Mouse (Mus musculus) cerebellum, postnatal 10 days (tissue): ENCODE measurements at regions not wholly inside any gene's neighbourhood (a gene's known extent, or its start where the extent isn't known, plus 50 kb on each side); places are given as distances from the start of the nearest gene placed in this dataset.
A peak's percentile ranks its signal among the peaks of the same experiment; 100 is the strongest.

Source experiments
- DNase-seq, 2 experiments: peaks; one replicate each; pipeline ENCODE4 v3.0.0; 2021; ENCODE audit warnings: mixed read lengths in 2 of 2

- DNase-seq: no peak
Observed at GRCm38 (mm10) chr12:16056831-16057230, 240.1 kb upstream of the Trib2 start.

GRCm38 (mm10) chr12:16056216-16056615 is 239.5 kb upstream of the Trib2 start:
- no peak for DNase-seq

- DNase-seq: no peak
Observed at GRCm38 (mm10) chr12:16054591-16054990, 237.9 kb upstream of the Trib2 start.

DNA sequence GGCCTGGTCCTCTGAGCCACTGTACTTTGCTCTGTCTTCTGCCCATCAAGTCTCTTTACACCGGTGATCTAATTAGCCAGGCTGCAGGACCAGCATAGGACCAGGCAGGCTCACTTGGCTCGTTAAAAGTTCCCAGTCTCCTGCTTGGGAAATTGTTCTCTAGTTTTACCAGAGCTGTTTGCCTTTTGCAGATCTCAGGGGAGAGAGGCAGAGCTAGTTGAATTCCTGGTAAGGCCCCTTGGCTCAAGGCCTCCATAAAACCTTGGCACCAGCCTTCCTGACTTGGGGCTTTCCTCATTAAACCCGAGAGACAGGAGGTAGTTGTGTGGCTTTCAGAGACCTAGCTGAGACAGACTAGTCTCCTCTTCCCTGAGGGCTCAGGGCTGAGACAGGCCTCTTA is 237.0 kb upstream of the Trib2 start:
- no peak for DNase-seq

DNA sequence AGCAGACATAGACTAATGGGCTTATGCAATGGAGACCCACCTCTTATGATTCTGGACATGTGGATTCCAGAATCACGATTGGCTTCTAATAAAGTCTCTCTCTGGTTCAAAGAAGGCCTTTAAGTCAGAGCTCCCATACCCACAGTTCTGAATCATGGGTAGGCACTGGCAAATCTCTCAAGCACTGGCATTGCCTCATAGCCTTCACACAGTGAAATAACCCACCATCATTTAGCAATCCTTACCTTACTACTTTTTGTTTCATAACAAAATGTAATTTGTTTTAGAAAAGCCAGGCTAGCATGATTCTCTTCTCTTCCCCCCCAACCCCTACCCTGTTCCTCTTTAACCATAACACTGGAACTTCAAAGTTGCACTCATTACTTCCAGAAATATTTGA is 236.3 kb upstream of the Trib2 start:
- no peak for DNase-seq

GRCm38 (mm10) chr12:16052353-16052752 is 235.6 kb upstream of the Trib2 start:
- no peak for DNase-seq

- no peak for DNase-seq
Observed at GRCm38 (mm10) chr12:16051439-16051838, 234.7 kb upstream of the Trib2 start.

DNA sequence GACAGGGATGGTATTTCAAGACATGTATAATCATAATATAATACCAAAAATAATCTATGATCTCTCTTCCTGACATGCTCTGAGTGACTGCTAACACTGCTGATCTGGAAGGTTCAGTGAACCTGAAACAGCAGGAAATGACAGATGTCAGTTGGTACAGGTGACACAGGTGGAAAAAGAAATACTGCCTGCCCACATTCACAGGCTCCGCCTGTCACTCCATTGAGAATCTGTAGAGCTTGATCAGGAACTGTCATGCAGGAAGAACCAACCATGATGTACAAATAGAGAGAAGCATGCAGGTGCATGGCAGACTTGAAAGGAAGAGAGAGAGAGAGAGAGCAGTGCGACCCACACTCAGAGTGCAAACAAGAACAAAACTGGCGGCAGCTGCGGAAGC is 232.8 kb upstream of the Trib2 start:
- no peak for DNase-seq

GRCm38 (mm10) chr12:16046643-16047042 is 229.9 kb upstream of the Trib2 start:
- DNase-seq: no peak

- no peak for DNase-seq
Observed at GRCm38 (mm10) chr12:16045791-16046494, 229.2 kb upstream of the Trib2 start.

GRCm38 (mm10) chr12:16043466-16044214 is 226.9 kb upstream of the Trib2 start:
- no peak for DNase-seq

- no peak for DNase-seq
Observed at GRCm38 (mm10) chr12:16042362-16042761, 225.6 kb upstream of the Trib2 start.

- DNase-seq: peak; percentile 9 to 12
Observed at GRCm38 (mm10) chr12:16041129-16041528, 224.4 kb upstream of the Trib2 start.

GRCm38 (mm10) chr12:16035551-16035950 is 218.8 kb upstream of the Trib2 start:
- no peak for DNase-seq

DNA sequence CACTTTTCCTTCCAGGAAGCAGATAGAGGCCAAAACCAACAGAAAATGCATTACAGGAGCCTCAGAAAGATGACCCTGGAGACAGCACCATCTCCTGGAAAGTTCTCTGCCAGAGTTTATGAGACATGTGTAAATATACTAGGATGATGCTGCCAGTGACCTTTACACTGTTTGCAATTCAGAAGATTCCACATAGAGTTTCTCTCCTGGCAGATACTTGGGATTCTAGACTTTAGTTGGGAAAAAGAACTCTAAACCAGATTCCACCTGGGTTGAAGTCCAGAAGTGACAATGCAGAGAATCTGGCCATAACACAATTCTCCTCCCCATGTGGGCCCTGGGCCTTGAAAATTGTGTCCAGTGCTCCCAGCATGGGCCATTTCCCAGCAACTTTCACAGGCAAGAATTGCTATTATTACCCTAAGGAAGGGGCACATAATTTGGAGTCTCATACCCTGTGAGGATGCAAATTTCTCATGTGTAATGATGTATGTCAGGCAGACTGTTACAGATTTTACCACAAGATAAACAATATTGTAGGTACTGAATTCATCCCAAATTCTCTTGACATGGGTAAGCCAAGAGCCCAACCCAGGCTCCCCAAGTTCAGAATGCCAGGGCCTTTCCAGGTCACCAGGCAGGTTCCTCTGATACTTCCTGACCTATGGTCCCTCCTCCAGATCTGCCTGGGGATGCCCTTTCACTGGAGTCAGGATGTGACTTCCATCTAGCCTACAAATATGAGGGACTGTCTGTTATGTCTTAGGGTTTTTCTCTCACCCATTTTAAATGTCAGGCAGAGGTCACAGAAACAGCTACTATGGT is 218.2 kb upstream of the Trib2 start:
- DNase-seq: no peak

DNA sequence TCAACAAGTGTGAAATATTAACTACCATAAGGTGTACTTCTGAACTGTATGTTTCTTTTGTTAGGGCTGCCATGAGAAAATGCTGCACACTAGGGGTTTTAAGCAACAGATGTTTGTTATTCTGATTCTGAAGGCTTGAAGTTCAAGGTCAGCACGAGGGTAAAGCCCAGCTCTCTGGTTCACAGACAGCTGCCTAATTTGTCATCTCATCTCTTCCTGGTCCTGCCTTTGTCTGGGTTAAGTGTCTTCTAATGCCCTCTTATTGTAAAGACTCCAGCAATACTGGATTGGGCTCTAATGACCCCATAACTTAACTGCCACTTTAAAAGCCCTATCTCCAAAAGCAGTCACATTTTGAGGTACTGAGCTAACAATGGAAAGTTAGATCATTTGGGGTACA is 209.9 kb upstream of the Trib2 start:
- no peak for DNase-seq

GRCm38 (mm10) chr12:16023273-16023672 is 206.6 kb upstream of the Trib2 start:
- DNase-seq: no peak

- DNase-seq: no peak
Observed at GRCm38 (mm10) chr12:16021202-16021821, 204.6 kb upstream of the Trib2 start.

DNA sequence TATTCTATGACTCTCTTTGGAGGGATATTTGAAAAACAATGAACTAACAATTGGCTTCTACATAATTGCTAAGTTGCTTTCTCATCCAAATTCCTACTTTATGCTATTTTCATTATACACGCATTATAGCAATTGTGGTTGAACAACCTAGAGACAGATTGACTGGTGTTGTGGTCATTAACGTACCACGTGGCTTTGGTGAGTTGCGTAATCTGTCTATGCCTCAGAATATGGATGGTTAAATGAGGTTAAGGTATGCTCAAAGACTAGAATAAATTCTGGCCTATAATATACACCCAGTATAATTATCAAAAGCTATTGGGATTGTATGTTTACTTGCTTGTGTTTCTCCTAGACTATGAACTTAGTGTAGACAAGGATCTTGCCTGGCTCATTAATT is 201.5 kb upstream of the Trib2 start:
- DNase-seq: no peak

GRCm38 (mm10) chr12:16016621-16017020 is 199.9 kb upstream of the Trib2 start:
- no peak for DNase-seq

DNA sequence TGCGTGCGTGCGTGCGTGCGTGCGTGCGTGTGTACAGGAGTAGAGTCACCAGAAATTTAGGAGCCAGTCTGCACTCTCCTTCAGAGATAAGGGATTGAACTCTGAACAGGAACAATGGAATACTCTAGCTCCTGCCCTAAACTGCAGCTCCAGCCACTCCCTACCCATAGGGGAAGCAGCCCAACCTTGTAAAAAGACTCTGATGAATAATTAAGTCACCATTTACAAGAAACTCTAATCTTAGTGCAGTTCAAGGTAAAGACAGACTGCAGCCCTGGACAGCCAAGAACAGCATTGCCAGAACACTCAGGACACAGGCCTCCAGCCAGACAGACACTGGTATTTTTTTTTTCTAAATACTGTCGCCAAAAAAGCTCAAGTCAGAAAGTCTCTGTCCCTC is 198.9 kb upstream of the Trib2 start:
- DNase-seq: no peak

DNA sequence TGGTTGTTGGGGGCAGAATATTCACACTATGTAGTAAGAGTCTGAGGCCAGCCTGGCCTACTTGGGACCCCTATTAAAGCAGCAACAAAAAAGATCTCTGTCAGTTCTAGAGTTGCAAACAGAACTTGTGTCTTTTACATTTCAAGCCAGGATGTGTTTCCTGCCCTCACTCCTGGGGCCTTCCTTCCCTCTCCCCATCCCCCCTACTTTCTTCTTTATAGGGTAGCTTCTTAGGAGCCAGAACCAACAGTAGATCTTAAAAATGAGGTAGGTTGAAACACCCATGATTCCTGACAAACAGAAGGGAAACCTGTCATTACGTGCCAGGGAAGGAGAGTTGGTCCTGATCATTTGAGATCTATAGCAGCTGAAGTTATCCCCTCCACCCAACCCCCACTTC is 198.0 kb upstream of the Trib2 start:
- no peak for DNase-seq
